Mouse (Mus musculus) limb, embryonic 14.5 days (tissue): ENCODE data around the gene Add2. TPM values are rescaled to one million over a fixed set of nuclear protein-coding genes. Genes with fewer than 3 reads are reported as not detected.
"Not testable (repeated sequence)": the region's sequence is repeated elsewhere in the genome, so short reads cannot be mapped to it uniquely, and the experiment has no call there.

Experiments
- ATAC-seq: fragments of 200-750 bp; cut with Nextera tagmentation; 2 replicates; pipeline ENCODE4 v1.8.0; 2017; ENCODE audit warnings: low read depth, moderate number of reproducible peaks, moderate TSS enrichment; ENCODE audit not compliant: low FRiP score
- DNase-seq: peaks from one replicate; pipeline ENCODE4 v3.0.0-alpha.2; 2015; ENCODE audit warnings: low spot score
- H3K27ac ChIP-seq: fragments of 300-500 bp; sonication (generic); replicated peaks from 2 replicates; pipeline ENCODE4 v1.5.1; 2014; ENCODE audit warnings: low read depth, mild to moderate bottlenecking, low read length, moderate library complexity, mixed read lengths
- H3K27me3 ChIP-seq: fragments of 300-500 bp; sonication (generic); 2 replicates; pipeline ENCODE4 v1.6.1; 2014; ENCODE audit warnings: low read length, mixed read lengths; ENCODE audit not compliant: control insufficient read depth, insufficient read depth
- H3K36me3 ChIP-seq: fragments of 300-500 bp; sonication (generic); 2 replicates; pipeline ENCODE4 v1.6.1; 2014; ENCODE audit warnings: mild to moderate bottlenecking, low read length, moderate library complexity, mixed read lengths; ENCODE audit not compliant: control insufficient read depth, insufficient read depth
- H3K4me1 ChIP-seq: fragments of 300-500 bp; sonication (generic); 2 replicates; pipeline ENCODE4 v1.6.1; 2014; ENCODE audit warnings: antibody characterized with exemption, low read length, mixed read lengths; ENCODE audit not compliant: control insufficient read depth, insufficient read depth
- H3K4me2 ChIP-seq: fragments of 300-500 bp; sonication (generic); replicated peaks from 2 replicates; pipeline ENCODE4 v1.6.1; 2014; ENCODE audit warnings: low read depth, mild to moderate bottlenecking, low read length, moderate library complexity; ENCODE audit not compliant: severe bottlenecking
- H3K4me3 ChIP-seq: fragments of 300-500 bp; sonication (generic); replicated peaks from 2 replicates; pipeline ENCODE4 v1.5.1; 2014; ENCODE audit warnings: low read length
- H3K9ac ChIP-seq: fragments of 300-500 bp; sonication (generic); 2 replicates; pipeline ENCODE4 v1.6.1; 2014; ENCODE audit warnings: mild to moderate bottlenecking, low read depth, low read length, moderate library complexity; ENCODE audit not compliant: severe bottlenecking
- H3K9me3 ChIP-seq: fragments of 300-500 bp; sonication (generic); 2 replicates; pipeline ENCODE4 v1.6.1; 2016; ENCODE audit warnings: low read length; ENCODE audit not compliant: control insufficient read depth
- POLR2A ChIP-seq: fragments of 200-500 bp; IDR thresholded peaks from 2 replicates; pipeline ENCODE4 v1.8.0; 2012; ENCODE audit warnings: inconsistent platforms, mild to moderate bottlenecking, moderate library complexity, borderline replicate concordance; ENCODE audit not compliant: insufficient read depth, insufficient read length; ENCODE audit errors: extremely low read depth
- WGBS: fragments of 180-500 bp; shearing (Covaris S2); extraction: QIAGEN DNeasy Blood & Tissue Kit; methylation state at CpG from one replicate; pipeline ENCODE4 v1.1.7; 2014; 5-methylcytosine and 5-hydroxymethylcytosine counted together
- polyA plus RNA-seq, 2 experiments: library from polyadenylated mRNA; depleted of rRNA in 1 of 2; stranded (reverse) in 1 of 2; unstranded in 1 of 2; fragments of >200 nt; fragmentation: Nextera tagmentation in 1 of 2; extraction: Ambion mirVana in 1 of 2; gene quantifications; 2 replicates each; pipeline versions ENCODE4 v1.2.1 to v1.2.3; 2012 to 2014

Gene Add2
- polyA plus RNA-seq, 2 experiments = 1.4 to 2.6 TPM

DNA sequence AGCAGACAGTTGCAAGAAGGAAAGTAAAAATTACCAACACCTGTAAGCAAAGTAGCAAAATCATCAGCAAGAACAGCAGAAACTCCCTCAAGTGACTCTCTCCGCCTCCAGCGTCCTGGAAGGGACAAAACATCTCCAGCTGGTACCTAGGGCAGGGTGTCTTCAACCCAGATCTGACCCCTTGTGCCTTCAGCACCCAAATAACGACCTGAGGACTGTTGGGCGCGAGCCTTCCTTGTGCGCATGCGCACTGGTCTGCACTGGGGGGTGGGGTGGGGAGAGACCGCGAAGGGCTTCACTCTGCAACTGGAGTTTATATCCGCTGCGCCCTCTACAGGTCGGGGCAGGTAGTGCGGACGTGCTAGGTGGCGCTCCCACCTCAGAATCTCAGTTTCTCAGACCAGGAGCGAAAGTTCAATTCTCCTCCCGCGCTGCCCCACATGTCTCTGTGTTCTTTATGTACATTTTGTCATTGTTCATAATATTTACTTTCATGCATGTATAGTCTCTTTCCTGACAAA lies 25.0 kb upstream of the Add2 start:
- no peaks in the 10 kb centered on the region for H3K4me1 ChIP-seq
- WGBS = 81% methylated on average over 18 of the region's 18 CpGs
- ATAC-seq = no peak
- H3K4me3 ChIP-seq = no peak overlapping the region
- no peak overlapping the region for H3K27ac ChIP-seq
- no peak for TF ChIP-seq POLR2A
- no peaks in the 10 kb centered on the region for H3K36me3 ChIP-seq
- no peaks in the 10 kb centered on the region for H3K9me3 ChIP-seq
- DNase-seq = no peak
- no peak overlapping the region for H3K9ac ChIP-seq
- H3K27me3 ChIP-seq = no peaks in the 10 kb centered on the region
- H3K4me2 ChIP-seq = no peak overlapping the region

- peak overlapping the region; percentile 37 for H3K4me2 ChIP-seq
- ATAC-seq (peak; percentile 88), DNase-seq (peak; percentile 89)
- H3K27me3 ChIP-seq = no peaks in the 10 kb centered on the region
- no peaks in the 10 kb centered on the region for H3K9me3 ChIP-seq
- no peak overlapping the region for H3K27ac ChIP-seq
- no peak for TF ChIP-seq POLR2A
- H3K36me3 ChIP-seq = no peaks in the 10 kb centered on the region
- 11% methylated on average over 18 of the region's 18 CpGs for WGBS
- H3K9ac ChIP-seq = no peak overlapping the region
- no peaks in the 10 kb centered on the region for H3K4me1 ChIP-seq
- H3K4me3 ChIP-seq = 0 out of 2 replicates have a peak overlapping the region, but pooled peaks have one; percentile 9
Observed at GRCm38 (mm10) chr6:86004271-86005148, 24.0 kb upstream of the Add2 start.

DNA sequence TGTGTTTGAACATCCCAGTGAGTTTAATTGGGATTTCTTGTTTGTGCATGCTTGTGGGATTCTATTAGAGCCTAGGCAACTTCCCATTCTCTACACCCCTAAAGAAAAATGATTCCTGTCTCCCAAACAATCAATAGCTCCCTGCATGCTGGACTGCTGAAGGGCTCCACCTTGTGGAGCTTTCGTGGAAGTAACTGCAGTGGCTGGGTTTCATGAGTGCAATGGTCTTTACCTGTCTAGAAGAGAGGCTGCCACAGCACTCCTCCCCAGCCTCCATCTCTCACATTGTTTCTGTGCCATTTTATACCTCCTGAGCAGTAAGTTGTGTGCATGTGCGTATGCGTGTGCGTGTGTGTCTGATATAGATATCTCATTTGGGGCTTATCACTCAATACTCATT lies 18.5 kb upstream of the Add2 start:
- Histone ChIP-seq H3K4me3 (no peak overlapping the region), H3K4me2 (no peak overlapping the region), H3K36me3 (no peaks in the 10 kb centered on the region), H3K9ac (no peak overlapping the region), H3K27ac (no peak overlapping the region), H3K9me3 (no peaks in the 10 kb centered on the region), H3K4me1 (no peaks in the 10 kb centered on the region), H3K27me3 (no peaks in the 10 kb centered on the region)
- DNase-seq = peak; percentile 62
- no peak for TF ChIP-seq POLR2A
- no peak for ATAC-seq
- 36% methylated on average over 4 of the region's 4 CpGs for WGBS

DNA sequence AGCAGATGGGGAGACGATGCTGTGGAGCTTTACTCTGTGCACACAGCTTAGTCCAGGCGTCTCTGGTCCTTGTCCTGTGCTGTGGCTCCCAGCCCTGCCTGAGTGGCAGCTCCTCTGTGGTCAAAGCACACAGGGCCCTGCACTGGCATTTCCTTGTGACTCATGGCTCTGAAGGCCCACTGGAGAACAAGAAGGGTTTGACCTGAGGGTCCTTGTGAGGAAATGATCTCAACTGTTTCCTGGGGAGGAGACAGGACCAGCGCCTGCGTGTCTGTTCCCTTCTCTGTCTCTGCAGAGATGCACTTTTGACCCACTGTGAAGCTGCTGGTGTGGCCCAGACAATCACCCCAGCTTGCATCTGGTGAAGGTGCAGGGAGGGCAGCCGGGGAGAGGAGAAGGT lies 13.7 kb upstream of the Add2 start:
- WGBS = 67% methylated on average over 5 of the region's 5 CpGs
- H3K4me3 ChIP-seq, H3K9ac ChIP-seq, H3K4me1 ChIP-seq, DNase-seq, H3K9me3 ChIP-seq, ATAC-seq, H3K36me3 ChIP-seq, H3K27ac ChIP-seq, H3K4me2 ChIP-seq, H3K27me3 ChIP-seq: not testable (repeated sequence)

DNA sequence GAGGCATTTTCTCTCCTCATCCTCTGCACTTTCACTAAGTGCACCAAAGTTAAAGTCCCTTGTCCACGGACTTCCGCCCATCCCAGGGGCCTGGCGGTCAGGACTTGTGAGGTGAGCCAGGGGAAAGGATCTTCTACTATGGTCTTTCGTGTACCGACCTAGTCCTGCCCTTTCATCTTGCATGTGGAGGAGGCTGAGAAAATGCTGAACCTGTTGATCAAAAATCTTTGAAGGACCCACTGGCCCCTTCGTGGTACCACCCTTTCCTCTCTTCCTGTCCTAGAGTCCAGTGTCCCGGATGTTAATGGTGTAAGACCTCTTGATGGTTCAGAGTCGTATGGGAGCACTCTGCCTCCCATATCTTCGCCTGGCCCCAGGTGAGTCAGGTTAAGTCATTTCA lies 12.6 kb upstream of the Add2 start, which contains the start of gene Figla:
Figla (plus strand) TSS at position 301 of the 400 bp plus-strand sequence.
- no peaks in the 10 kb centered on the region for H3K9me3 ChIP-seq
- no peak within 1 kb of the TSS for H3K4me3 ChIP-seq
- H3K27ac ChIP-seq = no peak within 1 kb of the TSS
- DNase-seq (no peak), ATAC-seq (no peak)
- H3K4me1 ChIP-seq = no peaks in the 10 kb centered on the region
- no peak within 1 kb of the TSS for H3K4me2 ChIP-seq
- no peaks in the 10 kb centered on the region for H3K27me3 ChIP-seq
- TF ChIP-seq POLR2A = no peak
- H3K36me3 ChIP-seq = no peaks in the 10 kb centered on the region
- 74% methylated on average over 9 of the region's 9 CpGs for WGBS
- H3K9ac ChIP-seq = no peak within 1 kb of the TSS
